Mouse (Mus musculus) retina, adult 2 months (tissue): ENCODE measurements around the gene Blvrb.
A peak's percentile ranks its signal among the peaks of the same experiment; 100 is the strongest.

ENCODE experiments used
- DNase-seq: peaks from one replicate; pipeline ENCODE4 v3.0.0-alpha.2; 2012; ENCODE audit warnings: low read depth, low spot score

Blvrb gene

DNA sequence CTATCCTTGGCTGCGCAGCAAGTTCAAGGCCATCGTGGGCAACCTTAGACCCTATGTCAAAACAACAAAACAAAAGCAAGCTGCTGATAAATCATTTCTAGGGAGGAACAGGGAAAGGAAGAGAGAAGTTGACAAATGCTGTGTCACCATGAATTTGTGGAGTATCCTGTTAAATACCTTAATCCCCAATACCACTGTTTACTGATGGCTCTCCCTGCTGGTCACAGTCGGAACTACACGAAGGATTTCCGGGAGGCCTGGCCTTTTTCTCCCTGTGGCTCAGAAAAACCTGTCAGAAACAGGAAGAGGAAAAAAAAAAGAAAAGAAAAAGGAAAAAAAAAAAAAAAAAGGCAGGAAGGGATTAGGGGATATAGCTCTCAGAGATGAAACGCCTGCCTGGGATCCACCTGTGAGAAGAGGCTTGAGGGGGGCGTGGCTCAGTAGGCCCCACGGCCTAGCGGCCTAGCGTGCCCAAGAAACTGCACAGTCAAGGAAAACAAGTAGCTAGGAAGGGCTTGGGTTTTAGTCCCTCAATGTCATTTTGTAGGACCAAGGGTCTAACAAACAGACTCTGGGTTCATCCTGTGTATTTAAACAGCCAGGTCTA is 1.6 kb downstream of the Blvrb start:
- no peak for DNase-seq

DNA sequence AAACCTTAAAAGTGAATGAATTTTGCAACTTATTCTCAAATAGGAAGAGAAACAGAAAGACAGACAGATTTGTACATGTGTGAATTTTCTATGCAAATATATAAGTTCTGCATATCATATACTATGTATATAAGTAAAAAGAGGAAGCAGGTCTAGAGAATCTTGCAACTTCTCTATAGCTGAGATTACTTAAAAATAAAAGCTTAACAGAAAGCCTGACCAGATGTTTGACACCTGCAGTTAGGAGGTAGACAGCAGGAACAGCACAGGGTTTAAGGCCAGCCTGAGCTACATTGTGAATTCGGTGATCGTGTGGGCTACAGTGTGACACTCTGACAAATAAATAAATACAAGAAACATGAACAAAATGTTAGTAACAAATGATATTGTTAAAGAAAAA is 3.6 kb downstream of the Blvrb start:
- no peak for DNase-seq

DNA sequence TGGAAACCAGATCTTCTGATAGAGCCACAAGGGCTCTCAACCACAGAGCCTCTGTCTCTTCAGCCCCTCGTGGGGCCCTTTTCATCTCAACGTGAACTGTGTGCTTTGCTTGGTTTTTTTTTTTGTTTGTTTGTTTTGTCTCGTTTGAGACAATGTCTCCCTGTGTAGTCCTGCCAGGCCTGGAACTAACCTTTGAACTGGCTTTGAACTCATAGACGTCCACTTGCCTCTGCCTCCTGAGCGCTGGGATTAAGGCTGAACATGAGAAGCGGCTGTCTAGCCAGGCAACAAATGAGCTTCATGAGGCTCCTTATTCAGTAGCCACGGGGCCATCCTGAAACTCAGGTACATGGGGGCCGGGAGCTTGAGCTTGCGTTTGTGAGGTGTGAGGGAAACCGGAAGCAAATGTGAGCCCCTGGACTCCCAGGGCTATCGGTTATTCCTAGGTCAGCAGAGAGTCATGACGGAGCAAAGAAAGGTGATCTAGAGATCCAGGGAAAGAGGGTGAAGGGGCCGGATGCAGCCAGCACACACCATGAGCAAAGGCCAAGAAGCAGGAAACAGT is 4.5 kb downstream of the Blvrb start:
- DNase-seq = no peak

DNA sequence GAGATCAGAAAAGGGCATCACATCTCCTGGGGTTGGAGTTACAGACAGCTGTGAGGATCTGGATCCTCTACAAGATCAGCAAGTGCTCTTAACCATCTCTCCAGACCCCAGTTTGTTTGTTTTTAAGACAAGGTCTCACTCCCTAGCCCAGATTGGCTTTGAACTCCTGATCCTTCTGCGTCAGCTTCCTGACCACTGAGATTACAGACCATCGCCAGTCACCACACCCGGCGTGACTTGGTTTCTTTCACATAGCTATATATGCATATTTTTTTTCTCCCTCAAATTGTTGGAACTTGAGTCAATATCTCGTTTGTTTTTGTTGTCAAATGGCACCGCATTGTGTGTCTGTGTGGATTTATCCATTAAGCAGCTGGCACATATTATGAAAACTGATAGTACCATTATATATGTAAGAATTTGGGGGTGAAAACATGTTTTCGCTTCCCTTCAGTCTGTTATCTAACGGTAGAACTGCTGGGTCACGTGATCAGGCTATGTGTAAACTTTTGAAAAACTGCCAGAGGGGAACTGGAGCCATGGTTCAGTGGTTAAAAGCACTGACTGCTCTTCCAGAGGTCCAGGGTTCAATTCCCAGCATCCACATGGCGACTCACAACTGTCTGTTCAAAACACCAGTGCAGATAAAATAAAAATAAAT is 6.8 kb downstream of the Blvrb start:
- no peak for DNase-seq

DNA sequence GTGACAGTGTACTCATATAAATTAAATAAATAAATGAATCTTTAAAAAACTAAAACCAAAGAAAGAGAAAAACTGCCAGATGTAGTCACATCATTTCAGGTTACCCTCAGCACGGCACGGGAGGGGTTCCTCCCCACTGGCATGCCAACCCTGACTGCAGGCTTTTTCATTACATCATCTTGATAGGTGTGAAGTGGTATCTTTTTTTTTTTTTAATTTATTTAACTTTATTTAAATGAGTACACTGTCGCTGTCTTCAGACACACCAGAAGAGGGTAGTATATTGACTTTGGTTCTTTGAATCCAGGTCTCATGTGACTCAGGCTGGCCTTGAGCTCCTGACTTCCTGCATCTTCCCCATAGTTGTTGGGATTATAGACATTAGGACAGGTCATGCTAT is 7.5 kb downstream of the Blvrb start:
- no peak for DNase-seq

DNA sequence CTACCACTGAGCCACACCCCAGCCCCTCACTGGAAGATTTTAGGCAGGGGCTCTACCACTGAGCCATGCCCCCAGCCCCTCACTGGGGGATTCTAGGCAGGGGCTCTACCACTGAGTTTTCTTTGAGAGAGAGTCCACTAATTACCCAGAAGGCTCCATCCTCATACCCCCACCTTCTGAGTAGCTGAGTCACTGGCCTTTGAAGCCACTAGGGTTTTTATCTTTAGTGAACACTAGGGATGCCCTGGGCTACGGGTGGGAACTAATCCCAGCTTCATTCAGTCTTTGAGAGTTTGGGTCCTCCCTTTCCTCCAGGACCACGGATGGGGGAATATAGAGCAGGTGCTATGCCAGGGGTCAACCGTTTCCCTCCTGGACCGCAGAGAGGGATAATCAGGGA is 10.8 kb downstream of the Blvrb start:
- DNase-seq = no peak

DNA sequence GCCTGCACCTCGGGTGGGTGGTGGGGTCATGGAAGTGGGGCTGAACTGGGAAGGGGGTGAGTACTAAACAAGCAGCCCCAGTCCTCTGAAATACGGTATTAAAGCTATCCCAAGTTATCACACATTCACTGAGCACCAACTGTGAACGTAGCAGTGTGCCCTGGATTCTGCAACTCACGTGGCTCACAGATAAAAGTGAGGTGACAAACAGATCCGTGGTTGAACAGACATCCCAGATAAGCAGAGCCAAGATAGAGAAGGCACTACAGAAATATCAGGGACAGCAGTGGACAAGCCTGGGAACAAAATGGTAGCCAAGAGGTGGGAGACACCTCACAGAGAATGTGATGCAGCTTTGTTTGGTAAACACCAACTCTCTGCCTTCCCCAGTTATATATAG is 11.9 kb downstream of the Blvrb start:
- no peak for DNase-seq

DNA sequence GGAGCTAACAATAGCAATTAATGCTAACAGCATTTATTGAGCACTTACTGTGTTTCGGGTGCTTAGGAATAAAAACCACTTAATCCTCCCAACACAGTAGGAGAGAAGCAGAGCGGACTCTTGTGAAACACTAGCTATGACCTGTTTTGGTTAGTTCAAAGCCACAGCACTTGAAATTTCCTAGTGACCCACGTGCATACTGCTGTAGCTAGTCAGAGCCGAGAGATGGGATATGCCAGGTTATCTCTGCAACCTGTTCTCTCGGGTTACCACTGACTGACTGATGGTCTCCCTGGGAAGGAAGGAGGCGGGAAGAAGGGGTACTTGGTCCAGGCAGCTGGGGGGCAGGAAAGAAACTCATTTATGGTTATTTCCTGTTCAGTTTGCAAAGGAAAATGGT is 12.7 kb downstream of the Blvrb start:
- no peak for DNase-seq

DNA sequence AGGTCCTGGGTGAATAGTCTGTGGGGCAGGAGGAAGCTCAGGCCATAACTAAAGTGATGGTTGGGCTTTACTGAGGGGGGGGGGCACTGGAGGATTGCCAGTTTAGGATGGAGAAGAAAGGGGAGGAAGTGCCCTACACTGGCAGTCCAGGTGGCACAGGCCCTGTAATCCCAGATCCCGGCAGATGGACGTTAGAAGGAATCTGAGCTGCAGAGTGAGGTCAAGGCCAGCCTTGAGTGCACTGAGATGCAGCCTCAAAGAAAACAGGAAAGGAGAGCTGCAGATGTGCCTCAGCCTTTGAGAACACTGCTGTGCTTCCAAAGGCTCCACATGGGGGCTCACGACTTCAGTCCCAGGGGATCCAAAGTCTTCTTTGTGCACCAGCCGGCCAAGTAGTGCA is 19.9 kb downstream of the Blvrb start:
- DNase-seq = no peak

DNA sequence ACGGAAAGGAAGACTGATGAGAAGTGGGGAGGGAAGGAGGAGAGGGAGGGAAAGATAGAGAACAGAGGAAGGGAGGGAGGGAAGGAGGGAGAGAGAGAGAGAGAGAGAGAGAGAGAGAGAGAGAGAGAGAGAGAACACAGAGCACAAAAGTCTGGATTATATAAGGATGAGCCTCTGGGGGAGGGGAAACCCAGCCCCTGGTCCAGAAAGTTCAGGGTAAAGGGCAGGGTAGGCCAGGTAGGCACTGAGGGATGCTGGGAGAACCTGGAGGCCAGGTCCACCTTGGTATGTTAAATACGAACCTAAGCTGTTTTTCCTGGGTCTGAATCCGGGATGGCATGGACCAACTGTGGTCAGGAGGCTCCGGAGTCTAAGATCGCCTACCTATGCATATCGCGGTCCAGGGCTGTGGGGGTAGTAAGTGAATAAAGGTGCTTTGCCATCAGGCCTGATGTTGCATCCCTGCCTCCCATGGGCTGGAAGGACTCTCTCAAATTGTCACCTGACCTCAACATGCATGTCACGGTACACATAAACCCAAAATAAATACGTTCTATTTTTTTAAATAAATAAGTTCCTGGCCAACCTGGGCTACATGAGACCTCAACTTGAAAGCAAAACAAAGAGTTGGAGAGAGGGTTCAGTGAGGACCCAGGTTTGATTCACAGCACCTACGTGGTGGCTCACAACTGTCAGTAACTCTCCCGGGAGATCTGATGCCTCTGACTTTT is 23.8 kb downstream of the Blvrb start:
- no peak for DNase-seq

DNA sequence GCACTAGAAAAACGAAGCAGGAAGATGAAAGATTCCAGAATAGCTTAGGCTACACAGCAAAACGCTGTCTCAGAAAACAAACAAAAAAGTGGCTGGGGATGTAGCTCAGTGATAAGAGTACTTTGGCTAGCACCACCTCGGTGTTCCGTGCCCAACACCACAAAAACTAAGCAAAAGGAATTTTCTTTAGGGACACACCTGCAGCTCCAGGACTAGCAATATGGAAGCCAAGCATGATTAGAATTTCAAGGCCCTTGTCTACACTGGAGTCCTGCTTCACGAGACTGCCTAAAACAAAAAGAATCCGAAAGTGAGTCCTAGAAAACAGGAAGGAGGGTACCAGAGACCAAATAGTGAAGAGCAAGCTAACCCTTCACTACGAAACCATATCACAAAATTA is 24.8 kb downstream of the Blvrb start:
- no peak for DNase-seq

DNA sequence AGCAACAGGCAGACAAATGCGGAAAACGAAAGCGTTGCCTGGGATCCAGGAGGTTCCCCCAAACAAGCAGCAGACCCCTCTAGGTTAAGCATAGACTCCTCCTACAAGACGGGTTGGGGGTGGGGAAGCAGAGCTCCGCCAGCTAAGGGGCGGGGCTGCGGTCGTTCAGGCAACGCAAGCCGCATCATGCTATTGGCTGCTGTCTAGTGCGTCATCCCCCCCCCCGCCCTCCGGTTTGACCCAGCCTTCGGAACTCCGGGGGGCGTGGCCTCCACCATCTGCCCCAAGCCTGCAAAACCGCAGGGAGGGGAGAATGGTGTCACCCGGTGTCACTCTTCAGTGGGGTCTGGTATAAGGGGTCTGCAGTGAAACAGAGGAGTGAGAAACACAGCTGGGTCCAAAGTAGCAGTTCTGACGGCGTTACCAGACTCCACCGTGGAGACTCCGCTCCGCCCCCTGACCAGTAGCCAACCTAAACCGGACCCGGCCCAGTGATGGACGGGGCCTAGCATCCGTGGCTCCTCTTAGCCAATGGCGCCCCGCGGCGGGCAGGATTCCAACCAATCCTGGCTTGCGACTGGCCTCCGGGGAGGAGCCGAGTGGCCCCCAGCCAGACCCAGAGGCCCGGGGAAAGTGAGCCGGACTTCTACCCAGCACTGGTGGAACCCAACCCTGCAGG is 25.5 kb downstream of the Blvrb start, which contains the start of gene Sertad3:
Gene Sertad3, plus strand, starts transcription at position 613 of the 679 bp plus-strand sequence.
- DNase-seq = peak; percentile 92

DNA sequence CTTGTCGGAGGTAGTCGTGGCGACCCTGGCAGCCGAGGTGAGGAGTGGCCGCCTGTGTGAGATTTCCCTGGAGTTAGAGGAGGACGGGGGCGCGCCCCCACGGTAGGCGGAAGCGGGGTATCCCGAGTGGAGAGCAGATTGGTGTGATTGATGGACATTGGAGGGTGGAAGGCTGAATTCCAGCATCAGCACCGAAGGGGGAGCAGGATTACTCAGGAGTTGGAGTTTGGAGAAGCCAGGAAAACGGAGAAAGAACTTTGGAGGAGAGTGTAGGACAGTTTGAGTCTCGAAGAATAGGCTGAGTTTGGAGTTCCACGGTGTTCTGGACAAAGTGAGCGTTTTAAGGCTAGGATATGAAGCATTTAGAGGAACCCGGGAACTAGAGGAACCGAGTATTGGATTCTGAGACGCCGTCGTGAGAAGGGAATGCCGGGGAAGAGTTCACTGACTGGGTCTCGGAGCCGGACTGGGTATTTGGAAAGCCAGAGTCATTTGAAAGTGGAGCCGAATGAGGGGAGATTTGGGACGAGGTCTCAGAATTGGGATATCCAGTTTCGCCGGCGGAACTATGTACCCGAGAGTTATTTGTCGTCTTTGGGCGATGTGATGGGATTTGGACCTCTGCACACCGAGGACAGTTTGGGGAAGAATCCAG is 26.2 kb downstream of the Blvrb start:
- DNase-seq = no peak

DNA sequence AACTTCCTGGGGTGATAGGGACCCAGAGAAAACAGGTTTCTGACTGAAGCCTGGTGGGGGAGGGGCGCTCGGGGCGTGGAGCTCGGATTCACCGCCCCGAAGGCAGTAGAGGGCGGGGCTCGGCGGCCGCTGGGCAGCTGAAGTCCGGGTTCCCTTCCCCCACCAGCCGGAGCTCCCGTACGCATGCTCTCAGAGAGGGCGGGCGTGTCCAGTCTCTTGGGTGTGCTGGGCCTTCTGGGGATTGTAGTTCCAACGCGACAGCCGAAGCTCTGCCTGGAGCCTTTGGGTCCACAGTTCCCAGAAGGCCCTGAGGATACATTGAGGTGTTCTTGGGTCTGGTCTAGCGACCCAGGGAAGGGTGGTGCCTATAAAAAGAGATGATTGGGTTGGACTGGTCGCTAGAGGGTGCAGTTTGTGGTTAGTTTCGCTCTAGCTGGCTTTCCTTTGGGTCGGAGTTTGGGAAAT is 26.7 kb downstream of the Blvrb start:
- DNase-seq = peak; percentile 94

DNA sequence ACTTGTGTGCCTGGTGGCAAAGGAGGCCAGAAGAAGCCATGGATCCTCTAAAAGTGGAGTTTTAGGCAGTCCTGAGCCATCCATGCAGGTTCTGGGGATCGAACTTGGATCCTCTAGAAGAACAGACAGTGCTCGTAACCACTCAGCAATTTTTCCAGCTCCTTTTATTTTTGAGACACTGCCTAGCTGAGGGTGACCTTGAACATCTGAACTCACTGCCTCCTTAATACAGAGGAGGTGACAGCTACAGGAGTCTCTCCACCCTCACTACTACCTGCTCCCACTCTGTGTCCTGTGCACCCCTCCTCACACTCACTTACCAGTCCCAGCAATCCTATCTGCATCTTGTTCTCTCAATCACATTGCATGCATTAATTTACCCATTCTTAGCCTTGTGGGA is 27.8 kb downstream of the Blvrb start:
- no peak for DNase-seq

DNA sequence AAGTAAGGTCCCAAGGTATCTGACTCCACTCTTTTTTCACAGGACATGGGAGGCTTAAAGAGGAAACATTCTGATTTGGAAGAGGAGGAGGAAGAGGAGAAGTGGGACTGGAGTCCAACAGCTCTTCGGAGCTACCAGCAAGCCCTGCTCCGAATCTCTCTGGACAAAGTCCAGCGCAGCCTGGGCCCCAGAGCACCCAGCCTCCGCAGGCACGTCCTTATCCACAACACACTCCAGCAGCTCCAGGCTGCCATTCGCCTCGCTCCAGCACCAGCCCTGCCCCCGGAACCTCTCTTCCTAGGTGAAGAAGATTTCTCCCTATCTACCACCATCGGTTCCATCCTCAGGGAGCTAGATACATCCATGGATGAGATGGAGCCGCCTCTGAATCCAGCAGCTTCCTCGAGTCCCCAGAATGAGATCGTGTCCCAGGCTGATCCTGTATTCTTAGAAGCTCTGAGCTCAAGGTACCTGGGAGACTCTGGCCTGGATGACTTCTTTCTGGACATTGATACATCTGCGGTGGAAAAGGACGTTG is 28.4 kb downstream of the Blvrb start:
- DNase-seq = no peak

DNA sequence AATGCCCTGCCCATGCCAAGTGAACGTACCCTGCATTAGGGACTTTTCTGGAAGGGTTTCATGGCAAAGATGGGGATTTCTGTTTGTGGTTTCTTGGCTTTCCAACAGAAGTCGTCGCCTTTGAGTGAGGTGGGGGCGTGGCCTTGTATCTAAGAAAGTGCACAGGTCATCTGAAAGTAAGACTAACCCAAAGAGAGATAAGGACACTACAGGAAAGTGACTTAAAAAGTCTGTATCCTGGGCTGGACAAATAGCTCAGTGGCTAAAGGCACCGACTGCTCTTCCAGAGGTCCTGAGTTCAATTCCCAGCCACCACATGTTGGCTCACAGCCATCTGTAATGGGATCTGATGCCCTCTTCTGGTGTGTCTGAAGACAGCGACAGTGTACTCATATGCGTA is 30.8 kb downstream of the Blvrb start:
- DNase-seq = no peak

DNA sequence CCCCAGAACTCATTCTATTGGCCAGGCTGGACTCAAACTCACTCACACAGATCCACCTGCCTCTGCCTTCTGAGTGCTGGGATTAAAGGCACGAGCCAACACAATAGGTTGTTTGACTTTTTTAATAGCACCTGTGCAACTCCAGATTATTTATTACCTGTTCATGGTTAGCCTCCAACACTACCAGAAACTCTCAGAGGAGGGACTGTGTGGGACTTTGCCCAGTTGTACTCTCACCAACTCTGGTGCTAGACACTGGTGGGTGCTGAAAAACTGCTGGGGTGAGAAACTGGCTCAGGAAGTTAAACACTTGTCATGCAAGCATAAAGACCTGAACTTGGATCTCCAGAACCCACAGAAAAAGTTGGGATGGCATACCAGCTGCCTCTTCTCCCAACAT is 32.0 kb downstream of the Blvrb start:
- DNase-seq = no peak

DNA sequence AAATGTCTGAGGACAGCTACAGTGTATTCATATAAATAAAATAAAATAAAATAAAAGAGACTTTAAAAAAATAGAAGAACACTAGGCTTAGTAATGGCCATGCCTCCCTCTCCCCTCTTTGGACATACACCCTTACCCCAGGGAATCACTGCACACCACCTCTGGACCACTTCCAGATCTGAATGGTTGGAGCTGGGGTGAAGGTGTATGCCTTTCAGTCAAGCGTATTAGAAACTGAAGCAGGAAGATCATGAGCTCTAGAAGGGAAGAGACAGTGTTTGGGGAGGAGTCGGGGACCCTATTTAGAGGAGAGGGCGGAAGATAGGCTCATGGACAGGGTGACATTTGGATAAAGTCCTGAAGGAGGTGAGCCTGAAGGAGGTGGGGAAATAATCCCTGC is 32.7 kb downstream of the Blvrb start:
- no peak for DNase-seq

DNA sequence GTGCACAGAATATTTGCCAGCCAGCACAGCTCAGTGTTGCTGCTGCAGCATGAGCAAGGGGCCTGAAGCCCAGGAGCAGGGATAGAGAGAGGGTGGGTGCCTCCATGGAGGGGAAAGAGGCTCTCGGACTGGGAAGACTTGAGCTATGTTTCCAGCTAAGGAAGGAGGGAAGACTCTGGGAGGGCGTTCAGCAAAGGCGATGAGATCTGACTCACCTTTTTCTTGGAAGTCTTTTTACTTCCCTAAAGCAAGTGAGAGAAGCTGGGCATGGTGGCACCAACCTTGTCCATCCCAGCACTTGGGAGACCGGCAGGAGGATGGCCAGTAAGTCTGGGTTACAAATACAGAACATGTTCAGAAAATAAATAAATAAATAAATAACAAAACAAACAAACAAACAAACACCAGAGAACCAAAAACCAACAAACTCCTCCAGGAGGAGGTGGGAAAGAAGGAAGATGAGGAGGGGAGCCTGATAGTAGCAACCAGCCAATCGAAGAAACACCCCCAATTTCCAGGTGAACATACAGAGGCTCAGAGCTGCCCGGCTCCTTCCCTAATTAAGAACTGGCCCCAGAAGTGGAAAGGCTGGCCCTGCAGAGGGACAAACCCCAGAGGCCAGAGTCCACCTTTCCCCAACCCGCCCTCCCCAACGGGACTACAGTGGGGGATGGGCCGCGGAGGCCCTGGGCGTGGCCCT is 33.3 kb downstream of the Blvrb start:
- no peak for DNase-seq

DNA sequence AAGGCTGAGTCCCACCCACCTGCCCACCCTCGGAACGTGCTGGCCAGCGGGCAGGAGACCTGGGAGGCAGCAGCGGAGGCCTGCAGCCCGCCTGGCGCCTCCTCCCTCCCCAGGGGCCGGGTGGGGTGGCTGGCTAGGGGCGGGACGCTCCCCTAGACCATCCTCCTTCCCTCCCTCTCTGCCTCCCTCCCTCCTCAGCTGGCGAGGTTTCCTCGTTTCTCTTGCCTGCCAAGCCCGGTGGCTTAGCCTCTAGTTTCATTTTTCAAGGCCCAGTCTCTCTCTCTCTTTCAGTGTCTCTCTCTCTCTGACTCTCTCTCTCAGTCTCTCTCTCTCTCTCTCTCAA is 33.8 kb downstream of the Blvrb start:
- DNase-seq = no peak
